18 mouse cellular contexts compared by ENCODE assay signal in genomic region chr13:112469491-112469890, GRCm38 (mm10).
"Had no signal": no experiment of that assay in that cellular context is flagged by ENCODE, and none has a peak within 500 bp of the region (broad histone marks: within the 10 kb centered on the region; RNA-seq: fewer than 3 reads in every experiment).

No protein-coding gene starts in this region.

- H3K4me3 ChIP-seq: liver, embryonic 15.5 days; midbrain, embryonic 10.5 days; midbrain, embryonic 13.5 days; myocyte; neural tube, embryonic 13.5 days; neural tube, embryonic 15.5 days had no signal

- H3K27me3 ChIP-seq: midbrain, embryonic 13.5 days; neural tube, embryonic 13.5 days; neural tube, embryonic 15.5 days had no signal

- H3K36me3 ChIP-seq: liver, embryonic 15.5 days; midbrain, embryonic 10.5 days; midbrain, embryonic 13.5 days; neural tube, embryonic 13.5 days; neural tube, embryonic 15.5 days had no signal

- ATAC-seq: midbrain, embryonic 13.5 days; midbrain, embryonic 16.5 days had no signal

- H3K27ac ChIP-seq: liver, embryonic 15.5 days; midbrain, embryonic 10.5 days; midbrain, embryonic 13.5 days; neural tube, embryonic 13.5 days; neural tube, embryonic 15.5 days had no signal

- H3K9me3 ChIP-seq: liver, embryonic 15.5 days; midbrain, embryonic 10.5 days; midbrain, embryonic 13.5 days; neural tube, embryonic 13.5 days; neural tube, embryonic 15.5 days had no signal

- H3K9ac ChIP-seq: liver, embryonic 15.5 days; lung, embryonic 14.5 days; midbrain, embryonic 13.5 days; neural tube, embryonic 13.5 days; neural tube, embryonic 15.5 days had no signal

- DNase-seq: lung, adult 18-20 months; lung, embryonic 14.5 days; lung, postnatal 10 days; lung, postnatal 4 days; retina, postnatal 1 day; right cerebral cortex, adult 18-20 months; right cerebral cortex, postnatal 25 days; right cerebral cortex, postnatal 4 days; spleen, adult 18-20 months; thymus, adult 18-20 months; thymus, postnatal 25 days had no signal

- H3K4me2 ChIP-seq: liver, embryonic 15.5 days; lung, embryonic 14.5 days; midbrain, embryonic 13.5 days; neural tube, embryonic 13.5 days; neural tube, embryonic 15.5 days had no signal
